Mouse (Mus musculus): ENCODE data around the gene Zbtb2. TPM values are rescaled to one million over a fixed set of nuclear protein-coding genes. Genes with fewer than 3 reads are reported as not detected.

The Zbtb2 gene
- polyA plus RNA-seq, 1 experiment from 2014 or later: 14.8 TPM

- no peak overlapping the region for H3K27ac ChIP-seq (ENCODE audit: low read length)
- ATAC-seq: no peak
- H3K4me2 ChIP-seq (ENCODE audit: low read length): no peak overlapping the region
Measured at GRCm38 (mm10) chr10:4332228-4332979, 55.5 kb downstream of the Zbtb2 start.

DNA sequence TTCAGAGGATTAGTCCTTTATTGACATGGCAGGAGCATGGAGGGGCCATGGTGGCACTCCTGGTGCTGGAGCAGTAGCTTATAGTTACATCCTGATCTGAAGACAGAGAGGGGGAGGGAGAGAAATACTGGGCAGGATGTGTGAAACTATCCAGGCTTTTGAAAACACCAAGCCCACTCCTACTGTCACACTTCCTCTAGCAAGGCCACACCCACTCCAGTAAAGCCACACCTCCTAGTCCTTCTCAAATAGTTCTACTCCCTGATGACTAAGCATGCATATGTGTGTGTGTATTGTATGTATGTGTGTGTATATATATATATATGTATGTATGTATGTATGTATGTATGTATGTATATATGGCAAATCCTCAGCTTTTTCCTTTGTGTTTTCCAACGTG, 60.2 kb downstream of the Zbtb2 start:
- H3K4me1 ChIP-seq (ENCODE audit: control insufficient read depth, insufficient read depth, low read length): peaks cover 3% of the 10 kb centered on the region; the same call in 1 of the 2 replicates
- ATAC-seq: no peak
- no peak overlapping the region for H3K4me3 ChIP-seq (ENCODE audit: low read depth, low read length)
- no peak overlapping the region for H3K4me2 ChIP-seq (ENCODE audit: low read length)
- H3K36me3 ChIP-seq (ENCODE audit: control insufficient read depth, insufficient read depth, low read length): no peaks in the 10 kb centered on the region
- H3K27ac ChIP-seq (ENCODE audit: low read length): no peak overlapping the region
- no peaks in the 10 kb centered on the region for H3K27me3 ChIP-seq (ENCODE audit: control insufficient read depth, insufficient read depth, low read depth, low read length)
- H3K9me3 ChIP-seq (replicated peaks; ENCODE audit: control insufficient read depth, low read length, poor library complexity, severe bottlenecking): no peaks in the 10 kb centered on the region
- WGBS: 17% methylated on average over 1 of the region's 1 CpGs
- H3K9ac ChIP-seq (ENCODE audit: low read depth, low read length): no peak overlapping the region

More at GRCm38 (mm10) chr10:4332228-4332979, 55.5 kb downstream of the Zbtb2 start:
- Histone ChIP-seq H3K9ac (ENCODE audit: low read depth, low read length) (no peak overlapping the region), H3K36me3 (ENCODE audit: control insufficient read depth, insufficient read depth, low read length) (no peaks in the 10 kb centered on the region), H3K27me3 (ENCODE audit: control insufficient read depth, insufficient read depth, low read depth, low read length) (no peaks in the 10 kb centered on the region; the same call in 1 of the 2 replicates), H3K9me3 (replicated peaks; ENCODE audit: control insufficient read depth, low read length, poor library complexity, severe bottlenecking) (no peaks in the 10 kb centered on the region), H3K4me1 (ENCODE audit: control insufficient read depth, insufficient read depth, low read length) (peaks cover 14% of the 10 kb centered on the region), H3K4me3 (ENCODE audit: low read depth, low read length) (no peak overlapping the region)
- WGBS: 66% methylated on average over 7 of the region's 7 CpGs

GRCm38 (mm10) chr10:4325562-4325961, 62.3 kb downstream of the Zbtb2 start:
- no peak overlapping the region for H3K9ac ChIP-seq (ENCODE audit: low read depth, low read length)
- 42% methylated on average over 5 of the region's 5 CpGs for WGBS

GRCm38 (mm10) chr10:4323885-4324284, 64.0 kb downstream of the Zbtb2 start:
- H3K36me3 ChIP-seq (ENCODE audit: control insufficient read depth, insufficient read depth, low read length): no peaks in the 10 kb centered on the region
- H3K9me3 ChIP-seq (replicated peaks; ENCODE audit: control insufficient read depth, low read length, poor library complexity, severe bottlenecking): no peaks in the 10 kb centered on the region
- H3K27me3 ChIP-seq (ENCODE audit: control insufficient read depth, insufficient read depth, low read depth, low read length): no peaks in the 10 kb centered on the region
- no peak for ATAC-seq
- no peak overlapping the region for H3K9ac ChIP-seq (ENCODE audit: low read depth, low read length)
- H3K4me1 ChIP-seq (ENCODE audit: control insufficient read depth, insufficient read depth, low read length): peaks cover 3% of the 10 kb centered on the region; the same call in 1 of the 2 replicates
- no peak overlapping the region for H3K4me2 ChIP-seq (ENCODE audit: low read length)
- WGBS: 86% methylated on average over 8 of the region's 8 CpGs
- no peak overlapping the region for H3K27ac ChIP-seq (ENCODE audit: low read length)
- no peak overlapping the region for H3K4me3 ChIP-seq (ENCODE audit: low read depth, low read length)

More at GRCm38 (mm10) chr10:4325562-4325961, 62.3 kb downstream of the Zbtb2 start:
- Histone ChIP-seq H3K36me3 (ENCODE audit: control insufficient read depth, insufficient read depth, low read length) (no peaks in the 10 kb centered on the region), H3K4me2 (ENCODE audit: low read length) (no peak overlapping the region), H3K4me3 (ENCODE audit: low read depth, low read length) (no peak overlapping the region), H3K27me3 (ENCODE audit: control insufficient read depth, insufficient read depth, low read depth, low read length) (no peaks in the 10 kb centered on the region), H3K9me3 (replicated peaks; ENCODE audit: control insufficient read depth, low read length, poor library complexity, severe bottlenecking) (no peaks in the 10 kb centered on the region), H3K4me1 (ENCODE audit: control insufficient read depth, insufficient read depth, low read length) (peaks cover 3% of the 10 kb centered on the region; the same call in 1 of the 2 replicates), H3K27ac (ENCODE audit: low read length) (no peak overlapping the region)
- no peak for ATAC-seq

Other genes starting within 250 kb of the Zbtb2 start
- gene Akap12, start 121.7 kb downstream of the Zbtb2 start, polyA plus RNA-seq (2015; fragmentation: Nextera tagmentation; extraction: Ambion mirVana): 44.7 and 45.1 TPM in 2 replicates
- 54.6 and 55.1 TPM in 2 replicates for gene Rmnd1, start 44.3 kb upstream of the Zbtb2 start, polyA plus RNA-seq (2015; fragmentation: Nextera tagmentation; extraction: Ambion mirVana)
- gene Armt1, start 44.4 kb upstream of the Zbtb2 start, polyA plus RNA-seq (2015; fragmentation: Nextera tagmentation; extraction: Ambion mirVana): 9.3 and 10.8 TPM in 2 replicates
- 0.40 and 0.54 TPM in 2 replicates for gene Ccdc170, start 94.4 kb upstream of the Zbtb2 start, polyA plus RNA-seq (2015; fragmentation: Nextera tagmentation; extraction: Ambion mirVana)
- gene Esr1, start 223.5 kb upstream of the Zbtb2 start, polyA plus RNA-seq (2015; fragmentation: Nextera tagmentation; extraction: Ambion mirVana): 0.60 and 0.63 TPM in 2 replicates